Mouse (Mus musculus) retina, postnatal 7 days (tissue): ENCODE measurements at regions not wholly inside any gene's neighbourhood (a gene's known extent, or its start where the extent isn't known, plus 50 kb on each side); places are given as distances from the start of the nearest gene placed in this dataset.

Source experiments
- DNase-seq: peaks from one replicate; pipeline ENCODE4 v3.0.0-alpha.2; 2012; ENCODE audit warnings: low read depth, low spot score

- DNase-seq: no peak
Observed at GRCm38 (mm10) chr13:59964981-59965380, 142.0 kb upstream of the Tut7 start.

GRCm38 (mm10) chr13:59962676-59963664 is 140.0 kb upstream of the Tut7 start:
- no peak for DNase-seq

GRCm38 (mm10) chr13:59956441-59956840 is 133.5 kb upstream of the Tut7 start:
- DNase-seq: no peak

- no peak for DNase-seq
Observed at GRCm38 (mm10) chr13:59952809-59953208, 129.9 kb upstream of the Tut7 start.

GRCm38 (mm10) chr13:59952116-59952515 is 129.2 kb upstream of the Tut7 start:
- DNase-seq: no peak

- no peak for DNase-seq
Observed at GRCm38 (mm10) chr13:59950281-59950680, 127.3 kb upstream of the Tut7 start.

GRCm38 (mm10) chr13:59949471-59949870 is 126.5 kb upstream of the Tut7 start:
- no peak for DNase-seq

- DNase-seq: no peak
Observed at GRCm38 (mm10) chr13:59948496-59949138, 125.7 kb upstream of the Tut7 start.

GRCm38 (mm10) chr13:59947461-59947860 is 124.5 kb upstream of the Tut7 start:
- no peak for DNase-seq

- DNase-seq: no peak
Observed at GRCm38 (mm10) chr13:59946509-59946908, 123.6 kb upstream of the Tut7 start.

- DNase-seq: no peak
Observed at GRCm38 (mm10) chr13:59945631-59946030, 122.7 kb upstream of the Tut7 start.

GRCm38 (mm10) chr13:59943602-59944140 is 120.7 kb upstream of the Tut7 start:
- no peak for DNase-seq

- no peak for DNase-seq
Observed at GRCm38 (mm10) chr13:59943020-59943419, 120.1 kb upstream of the Tut7 start.

- DNase-seq: no peak
Observed at GRCm38 (mm10) chr13:59941519-59941918, 118.6 kb upstream of the Tut7 start.

- DNase-seq: no peak
Observed at GRCm38 (mm10) chr13:59940414-59941205, 117.7 kb upstream of the Tut7 start.

- DNase-seq: no peak
Observed at GRCm38 (mm10) chr13:59939886-59940285, 116.9 kb upstream of the Tut7 start.

- no peak for DNase-seq
Observed at GRCm38 (mm10) chr13:59937147-59937546, 114.2 kb upstream of the Tut7 start.

GRCm38 (mm10) chr13:59934556-59934955 is 111.6 kb upstream of the Tut7 start:
- DNase-seq: no peak

GRCm38 (mm10) chr13:59934093-59934492 is 111.1 kb upstream of the Tut7 start:
- DNase-seq: no peak

GRCm38 (mm10) chr13:59927379-59928111 is 104.6 kb upstream of the Tut7 start:
- no peak for DNase-seq
